Mouse (Mus musculus): ENCODE measurements around the gene Mad1l1.

DNA sequence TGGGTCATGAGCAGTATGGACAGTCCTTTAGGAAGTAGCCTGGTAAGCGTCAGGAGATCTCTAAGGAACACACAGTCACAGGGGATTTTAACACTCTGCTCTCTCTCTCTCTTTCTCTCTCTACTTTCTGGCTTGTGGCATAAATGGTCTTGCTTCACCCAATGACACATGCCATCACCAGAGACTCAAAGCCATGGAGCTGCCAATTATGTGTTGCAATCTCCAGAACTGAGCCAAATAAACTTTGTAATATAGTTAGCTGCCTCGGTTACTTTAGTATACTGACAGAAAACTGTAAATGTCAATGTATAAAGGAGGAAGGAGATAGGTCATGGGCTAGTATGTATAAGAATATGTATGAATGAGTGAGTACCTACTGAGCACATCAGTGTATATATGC, 115.4 kb downstream of the Mad1l1 start:
- no peak for TF ChIP-seq POLR2A (IDR thresholded peaks at IDR 0.05; ENCODE audit: low read depth, low read length)
- TF ChIP-seq CTCF (IDR thresholded peaks at IDR 0.05; ENCODE audit: extremely low read depth, insufficient read depth, insufficient read length, insufficient replicate concordance) = no peak

Measured in spleen, adult 2 months (tissue).